Mouse (Mus musculus) large intestine, adult 2 months (tissue): Measurements from ENCODE around the gene Mras. TPM values are rescaled to one million over a fixed set of nuclear protein-coding genes. Genes with fewer than 3 reads are reported as not detected.

Source experiments
- DNase-seq: peaks from one replicate; pipeline ENCODE4 v3.0.0-alpha.2; 2012; ENCODE audit warnings: low read depth, low spot score
- WGBS: fragments of 180-500 bp; shearing (Covaris S2); methylation state at CpG from one replicate; pipeline ENCODE4 v1.1.7; 2018; 5-methylcytosine and 5-hydroxymethylcytosine counted together
- polyA plus RNA-seq: library from polyadenylated mRNA; depleted of rRNA; stranded (reverse); fragments of >200 nt; gene quantifications from 2 replicates; pipeline ENCODE4 v1.2.3, GENCODE M21; 2012

The Mras gene
- polyA plus RNA-seq, 1 experiment, result 4.9 TPM

DNA sequence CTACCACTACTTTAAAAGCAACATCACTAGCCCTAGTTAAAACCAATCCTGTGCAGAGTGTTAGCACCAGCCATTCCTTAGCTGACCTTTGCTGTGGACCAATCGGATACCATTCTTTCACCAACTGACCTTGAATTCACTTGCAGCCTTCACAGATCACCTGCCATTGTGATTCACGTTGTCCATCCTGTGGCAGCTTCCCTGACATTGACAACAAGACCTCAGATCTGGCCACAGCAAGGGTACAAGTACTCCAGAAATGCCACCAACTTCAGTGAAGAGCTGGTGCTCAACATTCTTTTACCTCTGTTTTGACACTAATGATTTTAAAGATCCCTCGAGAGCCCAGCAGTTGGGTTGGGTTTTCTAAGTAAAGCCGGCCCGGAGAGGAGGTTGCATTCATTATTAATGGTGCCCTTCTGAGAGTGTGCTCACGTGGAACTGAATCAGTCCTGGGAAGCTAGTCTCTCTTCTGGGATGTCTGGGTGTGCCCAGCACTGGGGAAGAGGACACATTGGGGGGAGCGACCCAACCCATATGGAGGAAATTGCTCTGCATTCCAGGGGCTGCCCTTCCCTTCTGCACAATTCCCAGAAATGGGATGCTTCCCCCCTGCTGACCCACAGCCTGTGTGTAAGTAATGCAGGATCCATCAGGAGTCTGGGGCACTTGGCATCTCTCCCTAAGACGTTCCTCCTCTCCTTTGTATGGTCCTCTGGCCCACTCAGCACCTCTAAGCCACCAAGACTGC is 17.1 kb downstream of the Mras start:
- no peak for DNase-seq
- WGBS, result 75% methylated on average over 8 of the region's 8 CpGs

DNA sequence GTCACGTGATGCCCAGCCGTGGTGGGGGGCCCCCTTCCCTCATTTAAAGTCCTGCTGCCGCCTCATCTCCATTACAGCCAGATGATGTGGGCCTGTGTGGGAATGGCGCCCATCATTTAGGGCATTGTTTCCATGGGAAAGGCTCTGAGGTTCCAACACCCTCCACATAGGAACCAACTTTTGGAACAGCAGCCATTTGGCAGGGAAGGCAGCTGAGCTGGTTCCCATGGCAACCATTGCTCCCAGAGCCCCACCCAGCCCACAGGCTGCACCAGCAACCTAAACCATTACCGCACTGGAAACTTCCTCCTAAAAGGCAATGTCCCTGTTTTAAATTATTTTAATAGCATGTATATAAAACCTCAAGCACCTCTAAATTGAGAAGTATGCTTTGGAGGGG is 18.8 kb downstream of the Mras start:
- no peak for DNase-seq
- WGBS, result 62% methylated on average over 5 of the region's 5 CpGs

DNA sequence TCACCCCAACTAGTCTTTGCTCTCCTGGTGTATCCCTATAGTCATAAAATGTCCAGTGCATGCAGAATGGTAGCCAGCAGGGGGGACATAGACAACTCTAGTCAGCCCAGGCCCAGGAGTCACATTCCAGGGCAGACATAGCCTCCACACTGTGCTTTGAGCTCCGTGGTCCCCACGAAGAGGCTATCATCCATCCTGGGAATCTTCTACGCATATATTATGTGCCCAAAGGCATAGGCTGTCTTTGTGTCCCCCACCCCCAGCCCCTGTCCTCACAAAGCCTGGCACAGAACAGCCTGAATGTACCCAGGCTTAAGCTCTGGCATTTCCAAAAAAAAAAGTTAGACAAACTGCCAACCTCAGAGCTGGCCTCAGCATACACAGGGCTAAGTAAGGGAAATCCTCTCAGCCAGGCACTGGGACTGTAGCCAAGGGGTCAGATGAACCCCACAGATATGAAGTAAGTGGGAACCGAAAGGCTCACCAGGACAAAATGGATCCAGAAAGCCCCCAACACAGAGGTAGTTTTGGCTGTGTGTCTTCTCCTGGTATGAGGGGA is 19.8 kb downstream of the Mras start:
- DNase-seq, result no peak
- 65% methylated on average over 4 of the region's 4 CpGs for WGBS

DNA sequence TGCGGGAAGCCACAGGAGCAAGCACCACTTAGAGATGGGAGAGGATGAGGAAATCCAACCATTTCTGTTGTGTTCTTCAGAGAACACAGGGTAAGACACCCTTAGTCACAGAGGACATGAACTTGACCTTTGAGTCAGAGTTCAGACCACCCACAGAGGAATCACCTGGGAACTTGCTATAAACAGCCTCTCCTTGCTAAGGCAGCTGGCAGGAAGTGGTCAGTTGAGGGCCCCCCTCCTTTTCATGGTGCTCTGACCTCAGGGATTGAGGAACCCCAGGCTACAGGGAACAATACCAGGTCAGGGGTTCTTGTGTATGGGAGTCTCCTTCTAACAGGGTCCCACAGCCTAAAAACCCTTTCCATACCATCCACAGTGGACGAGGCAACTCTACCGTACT is 20.4 kb downstream of the Mras start:
- DNase-seq, result no peak
- 80% methylated on average over 3 of the region's 3 CpGs for WGBS

DNA sequence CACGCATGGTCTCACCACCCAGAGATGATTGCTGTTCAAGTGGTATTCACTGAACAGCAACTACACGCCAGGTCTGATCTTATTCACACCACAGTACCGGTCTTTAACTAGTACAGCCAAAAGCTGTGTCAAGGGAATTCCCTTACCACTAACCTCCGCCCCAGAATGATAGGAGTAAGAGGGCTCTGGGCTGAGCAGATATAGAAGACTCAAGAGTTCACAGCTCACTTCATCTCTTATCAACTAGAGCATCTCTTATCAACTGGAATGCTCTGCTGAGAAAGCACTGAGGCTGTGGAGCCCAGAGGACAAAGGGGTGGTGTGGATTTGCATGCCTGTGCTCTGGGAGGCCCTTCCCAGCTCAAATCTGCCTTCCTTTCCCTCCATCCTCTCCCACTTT is 25.4 kb downstream of the Mras start:
- 89% methylated on average over 4 of the region's 4 CpGs for WGBS
- DNase-seq, result no peak

DNA sequence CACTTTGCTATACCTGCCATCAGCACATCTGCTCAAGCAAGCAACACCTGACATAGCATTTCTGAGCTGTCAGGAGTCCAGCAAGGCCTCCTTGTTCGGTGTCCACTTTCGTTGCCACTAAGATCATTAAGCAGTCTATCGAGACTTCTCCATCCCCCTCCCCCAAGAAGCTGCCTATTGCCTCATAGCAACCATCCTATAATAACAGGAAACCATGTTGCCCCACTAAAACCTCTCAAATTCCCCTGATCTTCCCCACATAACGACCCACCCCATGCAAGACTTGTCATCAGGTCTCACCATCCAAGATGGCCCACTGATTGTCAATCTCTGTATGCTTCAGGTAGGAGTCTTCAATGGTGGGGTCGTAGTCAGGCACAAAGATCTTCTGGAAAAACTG is 26.1 kb downstream of the Mras start:
- DNase-seq, result no peak
- WGBS, result 86% methylated on average over 5 of the region's 5 CpGs

DNA sequence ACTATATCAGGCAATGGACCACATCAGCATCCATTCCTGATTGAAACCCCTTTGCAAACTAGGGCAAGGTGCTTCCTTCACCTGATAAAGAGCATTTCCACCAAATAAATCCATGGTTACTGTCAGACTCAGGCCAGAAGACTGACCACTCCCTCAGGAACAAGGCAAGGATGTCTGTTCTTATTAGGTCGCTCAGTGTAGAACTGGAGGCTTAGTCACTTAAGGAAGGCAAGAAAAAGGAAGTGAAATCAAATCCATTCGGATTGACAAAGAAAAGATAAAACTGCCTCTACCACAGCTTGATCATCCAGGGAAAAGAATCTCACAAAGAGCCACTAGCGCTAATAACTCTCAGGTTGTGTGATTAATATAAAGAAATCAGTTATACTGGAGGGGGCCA is 27.9 kb downstream of the Mras start:
- 76% methylated on average over 3 of the region's 3 CpGs for WGBS
- DNase-seq, result no peak

DNA sequence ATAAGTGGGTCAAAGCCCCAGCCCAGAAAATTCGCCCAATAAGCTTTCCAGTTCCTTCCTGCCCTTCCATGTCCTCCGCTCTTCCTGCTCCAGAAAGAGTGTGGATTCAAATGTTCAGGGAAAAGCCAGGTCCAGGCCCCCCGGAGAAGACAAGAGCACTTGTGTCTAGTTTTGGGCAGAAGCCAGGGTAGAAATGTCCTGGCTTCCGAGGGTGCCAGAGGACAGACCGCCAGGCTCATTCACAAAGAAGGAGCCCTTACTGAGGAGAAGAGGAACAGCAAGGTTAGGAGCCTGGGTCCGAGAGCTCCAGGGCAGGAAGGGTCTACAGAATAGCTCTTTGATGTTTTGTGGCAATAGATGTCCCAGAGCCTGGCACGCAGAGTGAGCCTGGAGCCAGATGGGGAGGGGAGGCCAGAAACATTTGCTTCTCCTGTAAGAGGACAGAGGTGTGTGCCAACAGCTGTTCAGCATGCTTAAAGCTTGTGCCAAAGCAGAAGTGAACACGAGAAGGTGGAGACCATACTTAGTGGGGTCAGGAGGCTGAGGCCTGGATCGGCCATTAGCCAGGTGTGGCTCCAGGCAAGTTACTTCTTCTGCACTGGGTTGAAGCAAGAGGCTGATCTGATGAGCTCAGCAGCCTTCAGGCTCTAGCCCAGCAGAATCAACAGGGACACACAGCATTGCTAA is 35.8 kb downstream of the Mras start:
- no peak for DNase-seq
- WGBS, result 77% methylated on average over 9 of the region's 9 CpGs

DNA sequence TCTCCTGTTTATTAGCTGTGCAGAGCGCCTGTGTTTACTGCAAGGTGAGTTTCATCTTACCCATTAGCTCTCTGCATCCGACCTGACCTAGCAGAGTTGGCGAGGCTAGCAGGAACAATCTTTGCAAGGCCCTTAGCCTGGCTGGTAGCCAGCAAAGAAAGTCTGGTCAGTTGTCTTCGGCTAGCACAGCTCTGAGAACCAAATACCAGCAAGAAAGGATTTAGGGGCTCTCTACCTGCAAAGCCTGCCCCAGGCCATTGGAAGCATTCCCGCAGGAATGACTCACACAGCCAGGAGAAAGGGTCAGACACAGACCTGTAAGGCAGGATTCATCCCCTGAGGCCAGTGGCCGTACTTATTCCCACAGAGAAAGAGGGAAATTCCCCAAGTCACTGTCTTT is 36.4 kb downstream of the Mras start:
- DNase-seq, result no peak
- 52% methylated on average over 6 of the region's 6 CpGs for WGBS

DNA sequence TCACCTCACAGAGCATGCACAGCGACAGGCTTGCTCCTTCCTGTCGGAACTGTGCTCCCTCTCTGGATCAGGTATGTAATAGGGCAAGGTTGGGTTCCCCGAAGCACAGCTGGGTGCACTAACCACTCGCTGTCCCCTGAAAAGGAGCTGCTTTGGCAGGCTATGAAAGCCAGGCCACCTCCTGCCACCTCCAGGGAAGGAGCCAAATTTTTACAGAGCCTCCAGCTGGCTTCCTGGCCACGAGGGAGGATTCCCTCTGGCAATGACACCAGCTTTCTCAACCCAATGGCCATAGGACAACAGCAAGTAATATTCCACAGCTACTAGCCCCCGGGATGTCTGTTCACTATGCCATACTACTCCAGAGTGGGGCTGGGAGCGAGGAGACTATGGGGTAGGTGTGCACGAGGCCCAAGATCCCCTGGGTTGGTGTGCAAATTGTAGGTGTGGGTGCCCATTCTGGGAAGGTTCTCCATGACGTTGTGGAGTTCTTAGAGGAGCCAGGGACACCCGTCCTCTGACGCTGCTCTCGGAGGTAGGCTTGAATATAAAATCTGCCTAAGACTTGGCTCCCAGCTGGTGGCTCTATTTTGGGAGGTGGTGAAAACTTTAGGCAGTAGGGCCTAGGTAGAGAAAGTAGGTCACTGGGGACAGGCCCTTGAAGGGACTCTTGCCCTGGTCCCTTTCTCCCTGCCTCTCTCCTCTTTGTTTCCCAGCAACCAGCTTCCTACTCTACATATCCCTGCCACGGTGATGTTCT is 39.9 kb downstream of the Mras start:
- DNase-seq, result no peak
- WGBS, result 83% methylated on average over 13 of the region's 13 CpGs

DNA sequence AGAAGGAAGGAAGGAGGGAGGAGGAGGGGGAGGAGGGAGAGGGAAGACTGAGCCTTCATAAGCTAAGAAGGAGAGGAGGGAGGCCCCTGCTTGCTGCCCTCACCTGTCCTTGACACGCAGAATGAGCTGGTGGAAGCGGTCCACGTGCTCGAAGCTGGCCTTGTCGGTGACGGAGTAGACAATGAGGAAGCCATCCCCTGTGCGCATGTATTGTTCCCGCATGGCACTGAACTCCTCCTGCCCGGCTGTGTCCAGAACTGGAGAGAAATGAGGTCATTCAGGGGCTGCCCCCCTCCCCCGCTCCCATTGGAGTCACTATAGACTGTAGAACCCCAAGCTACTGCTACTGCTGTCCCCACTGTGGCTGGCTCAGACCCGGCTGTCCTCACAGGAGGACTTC is 42.8 kb downstream of the Mras start:
- whole genome bisulfite sequencing, result 77% methylated on average over 11 of the region's 11 CpGs

DNA sequence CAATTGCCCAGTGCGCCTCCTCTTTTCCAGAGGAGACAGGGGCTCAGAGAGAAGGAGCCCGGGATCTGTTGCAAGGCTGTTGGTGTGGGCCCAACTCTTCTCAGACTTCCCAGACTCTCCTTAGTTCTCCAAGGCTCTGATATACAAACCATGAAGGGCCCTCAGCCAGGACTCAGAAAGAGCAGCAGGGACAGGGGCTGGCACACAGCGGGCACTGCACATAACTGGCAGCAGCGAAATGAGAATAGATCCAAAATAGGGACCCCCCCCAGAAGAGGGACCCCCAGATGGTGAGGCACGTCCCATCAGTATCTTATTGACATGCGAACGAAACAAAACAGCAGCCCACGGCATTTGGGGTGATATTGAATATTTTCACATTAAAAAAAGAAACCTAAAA is 44.0 kb downstream of the Mras start:
- no peak for DNase-seq
- 95% methylated on average over 8 of the region's 8 CpGs for WGBS

More for the DNA sequence above, 42.8 kb downstream of the Mras start:
- DNase-seq, result no peak

DNA sequence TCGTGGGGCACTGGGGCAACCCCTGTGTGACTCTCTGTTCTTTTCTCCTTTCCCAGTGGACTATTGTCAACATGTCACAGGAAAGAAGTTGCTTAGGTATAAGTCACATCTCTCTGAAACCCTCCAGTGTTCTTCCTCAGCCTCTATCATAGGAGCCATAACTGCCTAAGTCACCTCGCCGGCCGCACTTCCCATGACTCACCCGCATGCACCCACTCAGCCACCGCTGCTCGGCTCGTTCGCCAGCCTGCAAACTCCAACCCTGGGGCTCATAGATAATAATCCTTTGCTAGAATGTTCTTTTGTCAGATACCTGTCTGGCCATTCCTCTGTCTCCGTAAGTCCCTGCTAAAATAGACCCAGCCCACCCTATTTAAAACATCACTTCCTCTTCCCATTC is 45.6 kb downstream of the Mras start:
- DNase-seq, result no peak
- 96% methylated on average over 10 of the region's 10 CpGs for WGBS

DNA sequence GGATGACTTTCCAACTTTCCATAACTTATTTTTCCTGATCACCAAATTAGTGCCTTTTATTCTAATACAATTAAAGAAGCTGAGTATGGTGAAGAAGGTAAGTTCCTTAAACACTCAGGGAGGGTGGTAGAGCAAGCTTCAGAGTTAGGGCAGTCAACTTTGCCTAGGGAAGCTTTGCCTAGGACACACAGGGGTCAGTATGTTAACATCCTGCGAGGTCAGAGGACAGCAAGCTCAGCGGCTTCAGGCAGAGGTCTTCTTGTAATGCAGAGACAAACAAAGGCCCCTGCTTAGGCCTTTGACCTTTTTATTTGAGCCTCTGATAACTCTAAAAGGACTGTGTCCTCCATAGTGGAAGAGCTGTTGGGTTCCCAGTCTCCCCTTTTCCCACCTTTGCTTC is 46.5 kb downstream of the Mras start:
- no peak for DNase-seq
- WGBS, result 42% methylated on average over 2 of the region's 2 CpGs

DNA sequence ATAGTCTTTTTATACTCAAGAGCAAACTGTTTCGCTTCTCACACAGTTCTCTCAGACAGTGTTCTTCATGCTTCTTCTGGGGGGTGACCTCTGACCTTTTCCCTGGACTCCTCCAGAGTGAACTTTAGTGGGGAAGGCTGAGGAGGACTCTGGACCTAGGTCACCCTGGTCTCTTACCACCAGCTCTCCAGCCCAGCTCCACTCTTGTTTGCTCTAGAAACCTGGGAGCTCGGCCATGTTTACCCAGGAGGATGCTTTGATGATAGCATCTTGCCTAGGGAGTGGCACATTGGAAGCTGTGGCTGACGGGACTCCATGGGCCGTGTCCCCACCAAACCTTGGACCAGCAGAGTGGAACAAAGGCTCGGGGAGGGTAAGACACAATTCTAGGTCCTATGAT is 47.0 kb downstream of the Mras start:
- DNase-seq, result no peak
- 22% methylated on average over 5 of the region's 5 CpGs for WGBS

DNA sequence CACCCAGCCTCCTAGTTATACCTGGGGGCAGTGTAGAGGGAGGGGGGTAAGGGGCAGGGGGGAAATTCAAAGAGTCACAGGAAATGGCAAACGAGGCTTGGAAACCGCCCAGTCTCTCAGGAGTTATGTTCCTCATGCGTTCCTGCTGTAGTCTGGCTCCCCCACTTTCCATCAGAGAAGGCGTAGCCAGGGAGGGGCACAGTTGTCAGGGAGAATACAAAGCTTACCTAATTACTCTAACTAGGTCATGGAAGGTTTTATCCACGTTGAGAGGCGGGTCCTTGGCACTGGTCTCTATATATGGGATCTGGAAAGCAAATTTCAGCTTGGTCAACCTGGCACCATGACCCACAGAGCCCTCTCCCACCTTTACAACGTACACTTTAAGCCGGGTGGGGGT is 47.7 kb downstream of the Mras start:
- WGBS, result 45% methylated on average over 8 of the region's 8 CpGs
- DNase-seq, result no peak

DNA sequence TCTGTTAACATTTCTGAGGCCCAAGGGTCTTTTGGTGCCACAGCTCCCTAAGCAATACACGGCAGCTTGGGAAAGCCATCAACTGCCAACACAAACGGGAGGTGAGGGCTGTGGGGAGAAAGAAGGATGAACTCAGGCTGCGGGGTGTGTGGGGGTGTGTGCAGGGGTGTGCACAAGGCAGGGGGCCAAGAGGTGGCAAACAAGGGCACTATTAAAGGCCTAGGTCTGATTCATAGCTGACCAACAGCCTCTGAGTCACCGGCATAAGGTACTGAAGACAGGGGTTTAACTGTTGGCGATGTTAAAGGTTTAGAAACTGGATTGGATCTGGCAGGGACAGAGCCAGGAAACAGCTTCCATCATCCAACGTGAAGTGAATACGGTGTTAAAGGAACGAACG is 48.3 kb downstream of the Mras start:
- 77% methylated on average over 9 of the region's 9 CpGs for WGBS
- DNase-seq, result no peak

DNA sequence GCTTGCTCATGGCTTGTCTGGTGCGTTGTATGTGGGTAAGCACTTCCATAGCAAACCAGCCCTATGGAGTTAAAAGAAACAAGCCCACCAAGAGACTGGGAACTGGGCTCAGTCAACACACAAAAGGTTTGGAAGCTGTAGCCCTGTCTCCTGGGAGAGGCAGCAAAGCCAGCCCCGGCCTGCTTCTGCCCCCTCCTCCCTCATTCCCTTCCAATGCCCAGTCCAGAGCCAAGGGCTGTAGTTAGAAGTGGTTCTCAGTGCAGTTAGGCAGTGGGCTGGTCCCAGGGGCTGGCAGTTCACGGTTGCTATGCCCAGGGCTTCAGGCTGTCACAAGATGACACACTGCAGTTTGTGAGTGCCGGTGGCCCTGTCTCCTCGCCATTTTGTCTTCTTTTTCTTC is 49.1 kb downstream of the Mras start:
- WGBS, result 93% methylated on average over 5 of the region's 5 CpGs
- DNase-seq, result no peak

DNA sequence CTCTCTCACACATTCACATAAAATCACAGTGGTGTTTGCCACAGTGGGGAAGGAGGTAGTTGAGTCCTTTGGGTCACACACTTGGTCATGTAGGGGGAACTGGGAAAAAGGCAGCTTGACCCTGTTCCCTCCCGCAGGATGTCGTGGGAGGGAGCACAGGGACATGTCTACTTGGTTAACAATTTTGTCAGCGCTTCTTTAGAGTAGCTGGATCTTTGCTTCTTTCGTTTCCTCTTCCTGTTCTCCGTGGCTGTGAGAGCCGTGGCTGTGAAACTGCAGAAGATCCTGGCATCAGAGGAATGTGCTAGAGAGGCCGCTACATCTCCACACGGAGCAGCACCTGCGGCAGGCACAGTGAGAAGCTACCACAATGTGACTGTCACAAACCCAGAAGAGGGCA is 54.6 kb downstream of the Mras start:
- WGBS, result 62% methylated on average over 9 of the region's 9 CpGs
- DNase-seq, result no peak

DNA sequence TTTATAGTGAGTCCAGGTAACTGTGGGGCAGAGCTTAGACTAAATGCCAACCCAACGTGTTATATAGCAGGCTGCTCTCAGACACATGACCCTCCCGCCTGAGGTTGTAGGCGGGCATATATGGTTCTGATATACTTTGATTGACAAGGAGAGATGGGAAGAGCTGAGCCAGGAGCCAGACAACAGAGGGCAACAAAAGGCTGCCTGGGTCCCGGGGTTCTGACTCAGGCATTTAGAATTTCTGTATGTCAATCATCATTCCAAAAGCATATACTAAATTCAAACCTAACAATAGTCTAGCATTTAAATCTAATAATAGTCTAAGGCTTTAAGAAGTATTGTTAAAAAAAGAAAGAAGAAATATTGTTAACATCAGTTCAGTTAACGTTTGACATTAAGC is 58.0 kb downstream of the Mras start:
- DNase-seq, result no peak
- 48% methylated on average over 5 of the region's 5 CpGs for WGBS
